Mouse (Mus musculus): ENCODE measurements at regions not wholly inside any gene's neighbourhood (a gene's known extent, or its start where the extent isn't known, plus 50 kb on each side); places are given as distances from the start of the nearest gene placed in this dataset.
A peak's percentile ranks its signal among the peaks of the same experiment; 100 is the strongest.

GRCm38 (mm10) chr9:67118429-67118828, 69.2 kb upstream of the Tpm1 start:
- Histone ChIP-seq H3K27me3 (ENCODE audit: insufficient read depth, low read length) (no peaks in the 10 kb centered on the region), H3K4me2 (ENCODE audit: low read depth, low read length) (no peak overlapping the region), H3K9me3 (ENCODE audit: low read length) (no peaks in the 10 kb centered on the region), H3K36me3 (ENCODE audit: insufficient read depth, low read length) (no peaks in the 10 kb centered on the region), H3K27ac (no peak overlapping the region), H3K4me1 (ENCODE audit: insufficient read depth, low read length) (no peaks in the 10 kb centered on the region), H3K4me3 (ENCODE audit: low read length) (no peak overlapping the region), H3K9ac (replicated peaks; ENCODE audit: low read length) (no peak overlapping the region)
- no peak for DNase-seq (ENCODE audit: low spot score)
- no peak for TF ChIP-seq CTCF (IDR thresholded peaks at IDR 0.05; ENCODE audit: low read depth)
- ATAC-seq: no peak
- 88% methylated on average over 1 of the region's 1 CpGs for WGBS

GRCm38 (mm10) chr9:67117639-67118038, 68.4 kb upstream of the Tpm1 start:
- no peak for TF ChIP-seq CTCF (IDR thresholded peaks at IDR 0.05; ENCODE audit: low read depth)
- WGBS: 82% methylated on average over 5 of the region's 5 CpGs
- no peak for ATAC-seq

GRCm38 (mm10) chr9:67115991-67116390, 66.8 kb upstream of the Tpm1 start:
- no peak overlapping the region for H3K4me2 ChIP-seq (ENCODE audit: low read depth, low read length)
- no peak for DNase-seq (ENCODE audit: low spot score)

More at GRCm38 (mm10) chr9:67117639-67118038, 68.4 kb upstream of the Tpm1 start:
- no peak for DNase-seq (ENCODE audit: low spot score)
- Histone ChIP-seq H3K4me2 (ENCODE audit: low read depth, low read length) (no peak overlapping the region), H3K9me3 (ENCODE audit: low read length) (no peaks in the 10 kb centered on the region), H3K4me1 (ENCODE audit: insufficient read depth, low read length) (no peaks in the 10 kb centered on the region), H3K4me3 (ENCODE audit: low read length) (no peak overlapping the region), H3K36me3 (ENCODE audit: insufficient read depth, low read length) (no peaks in the 10 kb centered on the region), H3K9ac (replicated peaks; ENCODE audit: low read length) (no peak overlapping the region), H3K27me3 (ENCODE audit: insufficient read depth, low read length) (no peaks in the 10 kb centered on the region), H3K27ac (no peak overlapping the region)

GRCm38 (mm10) chr9:67114099-67114498, 64.9 kb upstream of the Tpm1 start:
- H3K9me3 ChIP-seq (ENCODE audit: low read length): no peaks in the 10 kb centered on the region
- TF ChIP-seq CTCF (IDR thresholded peaks at IDR 0.05; ENCODE audit: low read depth): no peak

More at GRCm38 (mm10) chr9:67115991-67116390, 66.8 kb upstream of the Tpm1 start:
- Histone ChIP-seq H3K27me3 (ENCODE audit: insufficient read depth, low read length) (no peaks in the 10 kb centered on the region), H3K27ac (no peak overlapping the region), H3K9ac (replicated peaks; ENCODE audit: low read length) (no peak overlapping the region), H3K9me3 (ENCODE audit: low read length) (no peaks in the 10 kb centered on the region), H3K4me3 (ENCODE audit: low read length) (no peak overlapping the region), H3K4me1 (ENCODE audit: insufficient read depth, low read length) (no peaks in the 10 kb centered on the region), H3K36me3 (ENCODE audit: insufficient read depth, low read length) (no peaks in the 10 kb centered on the region)
- ATAC-seq: no peak
- WGBS: 54% methylated on average over 2 of the region's 2 CpGs
- no peak for TF ChIP-seq CTCF (IDR thresholded peaks at IDR 0.05; ENCODE audit: low read depth)

GRCm38 (mm10) chr9:67111836-67112584, 62.8 kb upstream of the Tpm1 start:
- peak; percentile 39 for DNase-seq (ENCODE audit: low spot score)
- no peaks in the 10 kb centered on the region for H3K27me3 ChIP-seq (ENCODE audit: insufficient read depth, low read length)
- H3K27ac ChIP-seq: no peak overlapping the region
- TF ChIP-seq CTCF (IDR thresholded peaks at IDR 0.05; ENCODE audit: low read depth): no peak
- H3K4me2 ChIP-seq (ENCODE audit: low read depth, low read length): no peak overlapping the region
- no peak overlapping the region for H3K9ac ChIP-seq (replicated peaks; ENCODE audit: low read length)
- H3K4me1 ChIP-seq (ENCODE audit: insufficient read depth, low read length): no peaks in the 10 kb centered on the region
- H3K9me3 ChIP-seq (ENCODE audit: low read length): no peaks in the 10 kb centered on the region
- H3K36me3 ChIP-seq (ENCODE audit: insufficient read depth, low read length): no peaks in the 10 kb centered on the region
- WGBS: 68% methylated on average over 4 of the region's 4 CpGs
- ATAC-seq: no peak
- no peak overlapping the region for H3K4me3 ChIP-seq (ENCODE audit: low read length)

More at GRCm38 (mm10) chr9:67114099-67114498, 64.9 kb upstream of the Tpm1 start:
- no peaks in the 10 kb centered on the region for H3K36me3 ChIP-seq (ENCODE audit: insufficient read depth, low read length)
- H3K27ac ChIP-seq: no peak overlapping the region
- H3K27me3 ChIP-seq (ENCODE audit: insufficient read depth, low read length): no peaks in the 10 kb centered on the region
- DNase-seq (ENCODE audit: low spot score) (no peak), ATAC-seq (no peak)
- no peaks in the 10 kb centered on the region for H3K4me1 ChIP-seq (ENCODE audit: insufficient read depth, low read length)
- no peak overlapping the region for H3K4me2 ChIP-seq (ENCODE audit: low read depth, low read length)
- 79% methylated on average over 5 of the region's 5 CpGs for WGBS
- H3K9ac ChIP-seq (replicated peaks; ENCODE audit: low read length): no peak overlapping the region
- H3K4me3 ChIP-seq (ENCODE audit: low read length): no peak overlapping the region

- no peak overlapping the region for H3K4me2 ChIP-seq (ENCODE audit: low read depth, low read length)
- no peak overlapping the region for H3K9ac ChIP-seq (replicated peaks; ENCODE audit: low read length)
- no peaks in the 10 kb centered on the region for H3K4me1 ChIP-seq (ENCODE audit: insufficient read depth, low read length)
- no peak overlapping the region for H3K27ac ChIP-seq
- DNase-seq (ENCODE audit: low spot score) (no peak), ATAC-seq (no peak)
- no peak overlapping the region for H3K4me3 ChIP-seq (ENCODE audit: low read length)
- no peak for TF ChIP-seq CTCF (IDR thresholded peaks at IDR 0.05; ENCODE audit: low read depth)
- WGBS: 56% methylated on average over 3 of the region's 3 CpGs
- H3K27me3 ChIP-seq (ENCODE audit: insufficient read depth, low read length): no peaks in the 10 kb centered on the region
- H3K36me3 ChIP-seq (ENCODE audit: insufficient read depth, low read length): no peaks in the 10 kb centered on the region
- H3K9me3 ChIP-seq (ENCODE audit: low read length): no peaks in the 10 kb centered on the region
Observed at GRCm38 (mm10) chr9:67107938-67108337, 58.7 kb upstream of the Tpm1 start.

GRCm38 (mm10) chr9:67105867-67106266, 56.7 kb upstream of the Tpm1 start:
- ATAC-seq (no peak), DNase-seq (ENCODE audit: low spot score) (no peak)
- Histone ChIP-seq H3K9me3 (ENCODE audit: low read length) (no peaks in the 10 kb centered on the region), H3K27ac (no peak overlapping the region), H3K4me1 (ENCODE audit: insufficient read depth, low read length) (0 out of 2 replicates have a peak, but pooled peaks cover 5% of the 10 kb centered on the region), H3K4me2 (ENCODE audit: low read depth, low read length) (no peak overlapping the region), H3K27me3 (ENCODE audit: insufficient read depth, low read length) (no peaks in the 10 kb centered on the region), H3K9ac (replicated peaks; ENCODE audit: low read length) (no peak overlapping the region), H3K36me3 (ENCODE audit: insufficient read depth, low read length) (no peaks in the 10 kb centered on the region), H3K4me3 (ENCODE audit: low read length) (no peak overlapping the region)
- TF ChIP-seq CTCF (IDR thresholded peaks at IDR 0.05; ENCODE audit: low read depth): no peak
- 27% methylated on average over 9 of the region's 9 CpGs for WGBS
